Mouse (Mus musculus) heart, postnatal 25 days (tissue): ENCODE measurements around the gene Wars. TPM values are rescaled to one million over a fixed set of nuclear protein-coding genes. Genes with fewer than 3 reads are reported as not detected.

ENCODE experiments used
- DNase-seq: peaks from one replicate; pipeline ENCODE4 v3.0.0; 2022; ENCODE audit warnings: low spot score
- intact Hi-C: fragments of 180-260 bp; cut with DNase I; formaldehyde crosslinking; loops from one replicate; pipeline ENCODE4 v1.15.1; 2025
- total RNA-seq, 2 experiments: library from RNA; stranded (reverse); gene quantifications; 2 replicates each; pipeline ENCODE4 v1.2.3; 2021

Wars gene
- 10 to 100 TPM; 33.6 to 35.8 TPM for total RNA-seq

GRCm38 (mm10) chr12:108893715-108894431, at the start of gene Wars:
Gene Wars (minus strand): TSS chr12:108894174.
- peak; percentile 94 for DNase-seq
- intact Hi-C loops = loop anchor here (5.0 to 10.0 kb wide), 3 partner anchors 57 to 339 kb away; partner anchors contain the start of genes Evl, Slc25a29 and Slc25a47

GRCm38 (mm10) chr12:108942203-108942923, 48.4 kb upstream of the Wars start:
- intact Hi-C loops = no loop called here
- DNase-seq = no peak

GRCm38 (mm10) chr12:108941282-108941681, 47.3 kb upstream of the Wars start:
- no peak for DNase-seq
- intact Hi-C loops = no loop called here

GRCm38 (mm10) chr12:108940255-108940654, 46.3 kb upstream of the Wars start:
- DNase-seq = no peak
- intact Hi-C loops = no loop called here

- intact Hi-C loops = no loop called here
- no peak for DNase-seq
Measured at GRCm38 (mm10) chr12:108939317-108939716, 45.3 kb upstream of the Wars start.

- no peak for DNase-seq
- intact Hi-C loops = no loop called here
Measured at GRCm38 (mm10) chr12:108938844-108939243, 44.9 kb upstream of the Wars start.

- intact Hi-C loops = no loop called here
- no peak for DNase-seq
Measured at GRCm38 (mm10) chr12:108937506-108937905, 43.5 kb upstream of the Wars start.

GRCm38 (mm10) chr12:108936834-108937233, 42.9 kb upstream of the Wars start:
- intact Hi-C loops = no loop called here
- DNase-seq = no peak

GRCm38 (mm10) chr12:108934231-108934630, 40.3 kb upstream of the Wars start:
- no peak for DNase-seq
- intact Hi-C loops = no loop called here

GRCm38 (mm10) chr12:108932113-108932512, 38.1 kb upstream of the Wars start:
- DNase-seq = no peak

GRCm38 (mm10) chr12:108931341-108932053, 37.5 kb upstream of the Wars start:
- no peak for DNase-seq
- intact Hi-C loops = no loop called here

More at GRCm38 (mm10) chr12:108932113-108932512, 38.1 kb upstream of the Wars start:
- intact Hi-C loops = no loop called here

GRCm38 (mm10) chr12:108929475-108929874, 35.5 kb upstream of the Wars start:
- intact Hi-C loops = no loop called here
- DNase-seq = no peak

- intact Hi-C loops = no loop called here
Measured at GRCm38 (mm10) chr12:108928249-108928648, 34.3 kb upstream of the Wars start.

GRCm38 (mm10) chr12:108926606-108927111, 32.7 kb upstream of the Wars start:
- no peak for DNase-seq
- intact Hi-C loops = no loop called here

More at GRCm38 (mm10) chr12:108928249-108928648, 34.3 kb upstream of the Wars start:
- DNase-seq = no peak

- DNase-seq = no peak
- intact Hi-C loops = no loop called here
Measured at GRCm38 (mm10) chr12:108918753-108919152, 24.8 kb upstream of the Wars start.

- no peak for DNase-seq
- intact Hi-C loops = no loop called here
Measured at GRCm38 (mm10) chr12:108917509-108917908, 23.5 kb upstream of the Wars start.

- intact Hi-C loops = no loop called here
- DNase-seq = no peak
Measured at GRCm38 (mm10) chr12:108916447-108917042, 22.6 kb upstream of the Wars start.

GRCm38 (mm10) chr12:108915893-108916292, 21.9 kb upstream of the Wars start:
- no peak for DNase-seq

GRCm38 (mm10) chr12:108914709-108915340, 20.9 kb upstream of the Wars start:
- DNase-seq = no peak
- intact Hi-C loops = no loop called here

More at GRCm38 (mm10) chr12:108915893-108916292, 21.9 kb upstream of the Wars start:
- intact Hi-C loops = no loop called here
